Mouse (Mus musculus) midbrain, embryonic 11.5 days (tissue): ENCODE data around the gene Dhx32. TPM values are rescaled to one million over a fixed set of nuclear protein-coding genes. Genes with fewer than 3 reads are reported as not detected.

Experiments
- ATAC-seq: fragments of 200-750 bp; cut with Nextera tagmentation; 2 replicates; pipeline ENCODE4 v1.8.0; 2017; ENCODE audit warnings: moderate TSS enrichment, moderate library complexity; ENCODE audit not compliant: low FRiP score
- DNase-seq: peaks from one replicate; pipeline ENCODE4 v3.0.0; 2015; ENCODE audit warnings: low spot score; ENCODE audit errors: missing footprints
- H3K27ac ChIP-seq: fragments of 300-500 bp; sonication (generic); 2 replicates; pipeline ENCODE4 v1.5.1; 2014; ENCODE audit warnings: low read depth, low read length
- H3K27me3 ChIP-seq: fragments of 300-500 bp; sonication (generic); 2 replicates; pipeline ENCODE4 v1.6.1; 2014; ENCODE audit warnings: mild to moderate bottlenecking, low read length, moderate library complexity, mixed read lengths; ENCODE audit not compliant: control insufficient read depth, insufficient read depth
- H3K36me3 ChIP-seq: fragments of 300-500 bp; sonication (generic); 2 replicates; pipeline ENCODE4 v1.6.1; 2014; ENCODE audit warnings: mild to moderate bottlenecking, low read length, moderate library complexity, mixed read lengths; ENCODE audit not compliant: control insufficient read depth, insufficient read depth
- H3K4me1 ChIP-seq: fragments of 300-500 bp; sonication (generic); 2 replicates; pipeline ENCODE4 v1.6.1; 2014; ENCODE audit warnings: low read length; ENCODE audit not compliant: control insufficient read depth, insufficient read depth
- H3K4me2 ChIP-seq: fragments of 300-500 bp; sonication (generic); 2 replicates; pipeline ENCODE4 v1.6.1; 2014; ENCODE audit warnings: mild to moderate bottlenecking, moderate library complexity
- H3K4me3 ChIP-seq: fragments of 300-500 bp; sonication (generic); 2 replicates; pipeline ENCODE4 v1.5.1; 2014; ENCODE audit warnings: low read depth, low read length
- H3K9ac ChIP-seq: fragments of 300-500 bp; sonication (generic); 2 replicates; pipeline ENCODE4 v1.6.1; 2014; ENCODE audit warnings: low read length
- H3K9me3 ChIP-seq: fragments of 300-500 bp; sonication (generic); 2 replicates; pipeline ENCODE4 v1.6.1; 2016; ENCODE audit warnings: low read length; ENCODE audit not compliant: control insufficient read depth
- WGBS: fragments of 180-500 bp; shearing (Covaris S2); extraction: QIAGEN DNeasy Blood & Tissue Kit; methylation state at CpG from one replicate; pipeline ENCODE4 v1.1.7; 2014; 5-methylcytosine and 5-hydroxymethylcytosine counted together
- polyA plus RNA-seq: library from polyadenylated mRNA; unstranded; fragments of >200 nt; fragmentation: Nextera tagmentation; extraction: Ambion mirVana; gene quantifications from 2 replicates; pipeline ENCODE4 v1.2.1, GENCODE M21; 2014

Gene Dhx32
- polyA plus RNA-seq, 1 experiment from 2014 or later: 82.6 TPM

DNA sequence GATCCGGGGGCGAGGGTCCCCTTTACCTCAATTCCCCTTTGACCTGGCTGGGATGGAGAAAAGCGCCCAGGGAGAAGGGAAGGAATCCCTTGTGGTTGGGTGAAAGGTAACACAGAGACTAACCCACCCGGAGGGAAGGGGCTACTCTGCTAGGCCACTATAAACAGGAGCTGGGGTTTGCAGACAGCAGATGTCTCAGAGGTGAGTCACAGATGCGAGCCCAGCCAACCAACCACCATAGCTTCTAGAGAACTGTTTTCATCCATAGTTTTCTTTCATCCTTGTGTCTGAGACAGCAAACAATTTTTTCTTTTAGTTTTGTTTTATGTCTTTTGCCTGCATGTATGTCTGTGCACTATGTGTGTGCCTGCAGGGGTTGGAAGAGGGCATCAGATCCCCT, 17.4 kb upstream of the Dhx32 start:
- H3K27ac ChIP-seq: no peak overlapping the region
- no peak overlapping the region for H3K4me3 ChIP-seq
- DNase-seq: no peak
- no peaks in the 10 kb centered on the region for H3K9me3 ChIP-seq
- no peak overlapping the region for H3K4me2 ChIP-seq
- H3K4me1 ChIP-seq: no peaks in the 10 kb centered on the region
- ATAC-seq: no peak
- no peak overlapping the region for H3K9ac ChIP-seq
- no peaks in the 10 kb centered on the region for H3K36me3 ChIP-seq
- WGBS: 71% methylated on average over 5 of the region's 5 CpGs
- no peaks in the 10 kb centered on the region for H3K27me3 ChIP-seq

DNA sequence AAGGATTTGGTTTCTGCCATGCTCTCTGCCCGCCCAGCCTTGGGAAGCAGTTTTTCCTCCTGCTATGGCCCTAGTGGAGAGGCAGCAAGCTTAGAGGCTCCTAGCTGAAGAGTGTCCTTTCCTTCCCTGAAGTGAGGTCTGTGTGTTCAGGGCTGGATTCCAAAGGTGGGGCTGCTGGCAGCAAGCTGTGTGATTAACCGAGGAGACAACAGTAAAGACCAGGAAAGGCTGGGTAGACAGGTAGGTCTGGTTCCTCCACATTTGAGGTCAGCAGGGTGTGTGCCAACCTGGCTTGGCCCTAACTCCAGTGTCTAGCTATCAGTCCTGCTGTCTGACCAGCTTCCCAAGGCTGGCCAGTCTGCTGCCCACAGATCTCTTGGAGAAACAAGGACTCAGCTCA, 12.2 kb upstream of the Dhx32 start:
- no peak for ATAC-seq
- Histone ChIP-seq H3K4me2 (no peak overlapping the region), H3K9me3 (no peaks in the 10 kb centered on the region), H3K4me3 (no peak overlapping the region), H3K36me3 (no peaks in the 10 kb centered on the region), H3K27ac (no peak overlapping the region), H3K4me1 (no peaks in the 10 kb centered on the region), H3K9ac (no peak overlapping the region), H3K27me3 (no peaks in the 10 kb centered on the region)
- DNase-seq: no peak
- WGBS: 83% methylated on average over 2 of the region's 2 CpGs

DNA sequence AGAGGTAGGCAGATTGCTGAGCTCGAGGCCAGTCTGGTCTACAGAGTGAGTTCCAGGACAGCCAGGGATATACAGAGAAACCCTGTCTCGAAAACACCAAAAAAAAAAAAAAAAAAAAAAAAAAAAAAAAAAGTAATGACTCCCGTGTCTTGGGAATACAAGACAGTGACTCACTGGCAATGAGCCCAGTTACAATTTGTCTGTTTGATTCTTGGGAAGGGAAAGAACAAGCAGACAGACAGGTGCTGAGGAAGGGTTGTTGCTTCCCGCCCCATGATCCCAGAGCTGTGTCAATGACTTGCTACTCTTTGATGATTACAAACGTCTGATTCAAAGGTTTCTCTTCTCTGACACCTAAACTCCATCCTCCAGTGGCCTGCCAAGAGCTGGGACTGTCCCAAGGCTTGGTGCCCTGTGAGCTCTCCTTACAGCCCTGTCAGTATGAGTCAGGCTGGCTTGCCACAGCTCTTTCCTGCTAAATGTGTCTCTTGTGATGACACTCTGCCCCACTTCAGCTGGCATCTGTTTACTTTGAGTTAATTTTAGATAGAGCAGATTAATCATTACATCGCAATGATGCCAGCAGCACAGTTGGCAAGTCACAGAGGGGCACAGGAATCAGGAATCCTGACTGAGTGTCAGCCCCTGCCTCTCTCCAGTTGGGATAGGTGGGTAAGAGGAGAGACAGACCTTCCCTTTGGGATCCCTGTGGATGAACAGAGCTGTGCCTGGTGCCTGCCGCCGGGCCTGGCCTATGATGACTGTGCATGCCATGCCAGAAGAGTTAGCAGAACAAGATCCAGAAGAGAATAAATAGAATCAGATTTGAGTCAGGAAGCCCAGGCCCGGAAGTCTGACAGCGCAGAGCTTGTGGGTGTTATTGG, 11.0 kb upstream of the Dhx32 start:
- WGBS: 84% methylated on average over 10 of the region's 10 CpGs
- Histone ChIP-seq H3K27ac (no peak overlapping the region), H3K4me3 (no peak overlapping the region), H3K27me3 (no peaks in the 10 kb centered on the region), H3K36me3 (no peaks in the 10 kb centered on the region), H3K4me1 (no peaks in the 10 kb centered on the region), H3K9ac (no peak overlapping the region), H3K4me2 (no peak overlapping the region), H3K9me3 (no peaks in the 10 kb centered on the region)
- DNase-seq (no peak), ATAC-seq (no peak)

DNA sequence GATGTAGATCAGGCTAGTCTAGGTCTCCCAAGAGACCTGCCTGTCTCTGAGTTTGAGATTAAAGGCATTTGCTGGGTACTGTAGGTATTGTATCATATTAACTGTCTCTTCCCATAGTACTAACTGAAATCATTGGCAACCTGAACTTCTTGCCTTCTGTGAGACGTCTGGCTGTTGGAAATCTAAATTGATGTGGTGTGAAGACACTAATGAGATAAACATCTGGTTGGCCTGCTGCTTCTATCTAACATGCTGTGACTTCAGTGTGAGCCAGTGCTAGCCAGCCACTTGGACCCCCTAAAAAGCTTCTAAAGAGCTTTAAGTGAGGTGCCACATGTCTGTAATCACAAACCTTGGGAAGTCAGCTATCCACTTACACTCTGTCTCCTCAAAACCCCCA, 10.2 kb upstream of the Dhx32 start:
- H3K9me3 ChIP-seq: no peaks in the 10 kb centered on the region
- WGBS: 53% methylated on average over 1 of the region's 1 CpGs
- H3K4me2 ChIP-seq: no peak overlapping the region
- ATAC-seq: no peak
- DNase-seq: no peak
- no peak overlapping the region for H3K4me3 ChIP-seq
- no peaks in the 10 kb centered on the region for H3K27me3 ChIP-seq
- no peaks in the 10 kb centered on the region for H3K4me1 ChIP-seq
- no peak overlapping the region for H3K27ac ChIP-seq
- no peak overlapping the region for H3K9ac ChIP-seq
- no peaks in the 10 kb centered on the region for H3K36me3 ChIP-seq

DNA sequence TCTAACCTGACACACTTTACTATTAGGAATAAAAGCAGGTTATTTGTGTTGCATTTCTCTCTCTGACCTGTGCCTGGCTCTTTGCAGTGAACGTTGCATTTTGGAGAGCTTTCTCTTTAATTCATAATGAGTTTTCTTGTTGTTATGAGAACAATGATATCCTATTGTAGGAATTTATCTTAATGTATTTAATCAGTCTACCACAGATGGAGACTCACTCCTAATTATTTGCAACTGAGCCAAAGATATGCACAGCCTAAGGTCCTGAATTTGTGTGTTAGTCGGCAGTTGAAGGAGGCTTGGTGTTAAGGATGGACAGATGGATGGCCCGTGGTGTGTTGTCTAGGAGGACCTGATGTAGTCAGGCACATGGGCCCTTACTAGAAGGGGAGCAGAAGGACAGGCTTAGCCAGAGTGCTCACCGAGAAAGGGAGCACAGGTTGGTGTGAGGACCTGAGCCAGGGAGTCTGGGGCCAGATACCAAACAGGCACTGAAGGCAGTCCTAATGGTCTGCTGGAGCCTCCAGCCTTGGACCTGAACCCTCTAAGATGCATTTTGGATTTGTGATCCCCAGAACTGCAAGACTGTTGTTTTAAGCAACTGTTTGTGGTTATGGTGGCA, 8.2 kb upstream of the Dhx32 start:
- Histone ChIP-seq H3K9me3 (no peaks in the 10 kb centered on the region), H3K9ac (no peak overlapping the region), H3K27ac (no peak overlapping the region), H3K4me3 (no peak overlapping the region), H3K4me2 (no peak overlapping the region), H3K36me3 (no peaks in the 10 kb centered on the region), H3K27me3 (no peaks in the 10 kb centered on the region), H3K4me1 (no peaks in the 10 kb centered on the region)
- 93% methylated on average over 4 of the region's 4 CpGs for WGBS
- ATAC-seq (no peak), DNase-seq (no peak)

DNA sequence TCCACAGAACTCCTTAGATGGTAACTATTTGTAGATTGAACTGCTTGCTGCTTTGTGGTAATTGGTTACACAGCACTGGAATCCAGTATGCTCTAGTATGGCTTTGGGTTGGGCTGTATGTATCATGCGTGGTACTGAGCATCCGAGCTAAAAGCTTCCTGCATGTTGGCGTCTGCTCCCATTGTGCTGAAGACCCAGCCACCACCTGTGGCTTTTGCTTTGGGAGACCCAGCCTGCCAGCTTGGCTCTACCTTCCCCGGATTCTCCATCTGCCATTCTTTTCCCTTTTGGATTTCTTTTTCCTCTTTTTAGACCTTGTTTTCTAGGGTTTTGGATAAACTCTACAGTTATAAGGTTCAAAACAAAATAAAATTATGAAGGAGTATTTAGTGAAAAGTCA, 7.6 kb upstream of the Dhx32 start:
- no peak overlapping the region for H3K27ac ChIP-seq
- WGBS: 88% methylated on average over 4 of the region's 4 CpGs
- H3K9ac ChIP-seq: no peak overlapping the region
- H3K4me2 ChIP-seq: no peak overlapping the region
- ATAC-seq (no peak), DNase-seq (no peak)
- no peaks in the 10 kb centered on the region for H3K4me1 ChIP-seq
- H3K27me3 ChIP-seq: no peaks in the 10 kb centered on the region
- no peaks in the 10 kb centered on the region for H3K36me3 ChIP-seq
- no peaks in the 10 kb centered on the region for H3K9me3 ChIP-seq
- H3K4me3 ChIP-seq: no peak overlapping the region

DNA sequence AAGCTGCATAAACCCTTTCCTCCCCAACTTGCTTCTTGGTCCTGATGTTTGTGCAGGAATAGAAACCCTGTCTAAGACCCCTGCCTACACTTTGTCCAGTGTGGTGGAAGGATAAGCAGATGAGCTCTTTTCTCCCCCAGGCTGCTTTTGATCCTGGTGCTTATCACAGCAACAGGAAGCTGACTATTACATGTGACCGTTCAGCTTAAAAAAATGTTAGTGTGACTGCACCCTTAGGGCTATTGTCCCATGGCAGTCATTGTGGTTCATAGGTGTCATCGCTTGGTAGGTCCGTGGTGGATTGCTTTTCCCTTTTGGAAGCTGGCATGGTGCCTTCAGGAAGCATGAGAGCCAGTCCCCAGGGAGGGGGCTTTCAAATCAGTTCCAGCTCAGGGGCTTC, 5.6 kb upstream of the Dhx32 start:
- no peaks in the 10 kb centered on the region for H3K4me1 ChIP-seq
- no peak overlapping the region for H3K4me3 ChIP-seq
- ATAC-seq: no peak
- no peak overlapping the region for H3K9ac ChIP-seq
- H3K9me3 ChIP-seq: no peaks in the 10 kb centered on the region
- H3K27ac ChIP-seq: no peak overlapping the region
- no peak for DNase-seq
- 85% methylated on average over 3 of the region's 3 CpGs for WGBS
- H3K27me3 ChIP-seq: no peaks in the 10 kb centered on the region
- H3K36me3 ChIP-seq: no peaks in the 10 kb centered on the region
- no peak overlapping the region for H3K4me2 ChIP-seq

DNA sequence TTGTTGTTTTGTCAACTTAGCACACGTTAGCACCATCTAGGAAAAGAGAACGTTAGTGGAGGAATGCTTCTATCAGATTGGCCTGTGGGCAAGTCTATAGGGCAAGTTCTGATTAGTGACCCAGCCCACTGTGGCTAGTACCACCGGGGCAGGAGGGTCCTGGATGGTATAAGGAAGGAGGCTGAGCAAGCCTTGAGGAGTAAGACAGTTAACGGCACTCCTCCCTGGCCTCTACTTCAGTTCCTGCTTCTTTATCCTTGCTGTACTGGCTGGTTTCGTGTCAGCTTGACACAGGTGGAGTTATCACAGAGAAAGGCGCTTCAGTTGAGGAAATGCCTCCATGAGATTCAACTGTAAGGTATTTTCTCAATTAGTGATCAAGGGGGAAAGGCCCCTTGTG, 5.0 kb upstream of the Dhx32 start:
- 92% methylated on average over 6 of the region's 6 CpGs for WGBS
- Histone ChIP-seq H3K9ac (no peak overlapping the region), H3K36me3 (no peaks in the 10 kb centered on the region), H3K27ac (no peak overlapping the region), H3K4me1 (no peaks in the 10 kb centered on the region), H3K4me3 (no peak overlapping the region), H3K4me2 (no peak overlapping the region), H3K27me3 (no peaks in the 10 kb centered on the region), H3K9me3 (no peaks in the 10 kb centered on the region)
- DNase-seq (no peak), ATAC-seq (no peak)

DNA sequence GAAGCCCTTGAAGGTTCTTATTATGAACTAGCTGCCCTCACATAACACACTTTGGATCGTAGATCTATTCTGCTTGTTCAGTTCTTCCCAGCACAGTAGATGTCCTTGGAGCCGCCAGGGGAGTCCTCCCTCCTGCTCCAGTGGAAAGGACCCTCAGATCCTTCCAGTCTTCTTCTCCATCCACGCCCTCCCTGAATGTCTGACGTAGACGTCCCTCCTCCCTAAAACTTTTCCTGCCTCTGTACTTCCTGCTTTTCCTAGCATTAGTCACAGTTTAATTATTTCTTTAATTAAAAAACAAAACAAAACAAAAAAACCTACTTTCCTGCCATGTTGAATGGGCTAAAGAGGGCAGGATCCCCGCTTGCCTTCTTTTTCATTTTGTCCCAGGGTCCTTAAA, 535 bp downstream of the Dhx32 start:
- Histone ChIP-seq H3K4me2 (no peak overlapping the region), H3K4me3 (no peak overlapping the region), H3K27me3 (no peaks in the 10 kb centered on the region), H3K9ac (no peak overlapping the region), H3K9me3 (no peaks in the 10 kb centered on the region), H3K4me1 (no peaks in the 10 kb centered on the region), H3K27ac (no peak overlapping the region), H3K36me3 (no peaks in the 10 kb centered on the region)
- ATAC-seq: no peak
- WGBS: 75% methylated on average over 6 of the region's 6 CpGs
- DNase-seq: no peak
